Mouse (Mus musculus) bone marrow macrophage, adult 2 months (primary cell): Measurements from ENCODE around the gene F10.

Experiments
- CTCF ChIP-seq: IDR thresholded peaks from 2 replicates; pipeline ENCODE4 v1.5.1; 2012; ENCODE audit warnings: low read depth, mild to moderate bottlenecking, low read length, moderate library complexity
- POLR2A ChIP-seq: IDR thresholded peaks from 2 replicates; pipeline ENCODE4 v1.6.1; 2012; ENCODE audit warnings: mild to moderate bottlenecking, low read depth, low read length, borderline replicate concordance

DNA sequence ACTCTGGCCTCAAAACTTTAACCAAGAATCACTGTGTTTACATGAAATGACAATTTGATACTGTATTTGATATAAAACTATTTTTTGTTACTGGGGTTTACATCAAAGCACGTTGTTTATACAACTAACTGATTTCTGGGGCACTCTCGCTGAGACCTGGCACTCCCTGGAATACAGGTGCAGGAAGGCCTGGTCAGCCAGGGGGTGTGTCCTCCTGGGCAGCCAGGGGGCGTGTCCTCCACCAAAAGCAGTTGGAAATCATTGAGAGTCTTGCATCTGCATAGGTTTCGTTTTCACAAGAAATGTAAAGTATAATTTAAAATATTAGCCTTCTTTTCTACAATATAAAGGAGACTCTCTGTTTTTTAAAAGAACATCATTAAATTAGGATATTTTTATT, 17.5 kb upstream of the F10 start:
- TF ChIP-seq POLR2A (no peak), CTCF (no peak)
